Mouse (Mus musculus) activated CD4-positive, CD25-positive, alpha-beta regulatory T cell (primary cell): ENCODE measurements around the gene Ugt2b1. TPM values are rescaled to one million over a fixed set of nuclear protein-coding genes. Genes with fewer than 3 reads are reported as not detected.

Experiments used
- polyA plus RNA-seq, 2 experiments: library from polyadenylated mRNA; unstranded; fragments of 100-300 nt; shearing (Covaris generic); gene quantifications; one replicate each; pipeline ENCODE4 v1.2.1; 2017

Gene Ugt2b1
- under 1 TPM; 0.14 to 0.15 TPM for polyA plus RNA-seq

GRCm38 (mm10) chr5:86926426-86926825, at the start of gene Ugt2b1:
Gene Ugt2b1, minus strand, starts transcription at chr5:86926530.

GRCm38 (mm10) chr5:86906758-86907157, 19.6 kb downstream of the Ugt2b1 start, which contains the start of gene Ugt2b34:
Gene Ugt2b34, minus strand, starts transcription at chr5:86906937.

Other genes with a start within 250 kb of the Ugt2b1 start
- gene Tmprss11e, start 180.7 kb downstream of the Ugt2b1 start, polyA plus RNA-seq: under 1 TPM in 1 of 2 experiments, not detected in 1; 0.18 TPM
- gene Ythdc1, start 122.3 kb downstream of the Ugt2b1 start, polyA plus RNA-seq: 10 to 100 TPM; 65.1 to 75.7 TPM
- gene Ugt2b34, start 19.6 kb downstream of the Ugt2b1 start, polyA plus RNA-seq: not detected
- not detected for gene Ugt2b35, start 74.3 kb upstream of the Ugt2b1 start, polyA plus RNA-seq
- under 1 TPM in 1 of 2 experiments, not detected in 1; 0.29 TPM for gene Ugt2b36, start 166.0 kb upstream of the Ugt2b1 start, polyA plus RNA-seq
- not detected for gene Ugt2b5, start 213.8 kb upstream of the Ugt2b1 start, polyA plus RNA-seq